Mouse (Mus musculus) embryonic fibroblast, embryonic 13.5 days (primary cell): Measurements from ENCODE around the gene Fgf18. TPM values are rescaled to one million over a fixed set of nuclear protein-coding genes. Genes with fewer than 3 reads are reported as not detected.

Source experiments
- H3K27ac ChIP-seq: 2 replicates; pipeline ENCODE4 v1.5.1; 2012; ENCODE audit warnings: low read length, control low read depth, inconsistent platforms; ENCODE audit not compliant: insufficient read depth
- H3K4me1 ChIP-seq: 2 replicates; pipeline ENCODE4 v1.6.1; 2011; ENCODE audit warnings: low read length; ENCODE audit not compliant: control insufficient read depth, insufficient read depth
- H3K4me3 ChIP-seq: 2 replicates; pipeline ENCODE4 v1.5.1; 2011; ENCODE audit warnings: mild to moderate bottlenecking, control low read depth, low read length; ENCODE audit not compliant: insufficient read depth
- CTCF ChIP-seq: IDR thresholded peaks from 2 replicates; pipeline ENCODE4 v1.5.1; 2011; ENCODE audit warnings: mild to moderate bottlenecking, control low read depth, low read length, moderate library complexity, borderline replicate concordance; ENCODE audit not compliant: insufficient read depth
- POLR2A ChIP-seq: IDR thresholded peaks from 2 replicates; pipeline ENCODE4 v1.6.1; 2011; ENCODE audit warnings: low read depth, mild to moderate bottlenecking, control low read depth, low read length, moderate library complexity
- polyA plus RNA-seq: library from polyadenylated mRNA; stranded (reverse); fragments of >200 nt; gene quantifications from 2 replicates; pipeline ENCODE4 v1.2.4, GENCODE M21; 2011; ENCODE audit warnings: low read depth; ENCODE audit not compliant: missing spikeins, insufficient read length

Fgf18 gene
- polyA plus RNA-seq, 1 experiment, result 8.3 TPM

DNA sequence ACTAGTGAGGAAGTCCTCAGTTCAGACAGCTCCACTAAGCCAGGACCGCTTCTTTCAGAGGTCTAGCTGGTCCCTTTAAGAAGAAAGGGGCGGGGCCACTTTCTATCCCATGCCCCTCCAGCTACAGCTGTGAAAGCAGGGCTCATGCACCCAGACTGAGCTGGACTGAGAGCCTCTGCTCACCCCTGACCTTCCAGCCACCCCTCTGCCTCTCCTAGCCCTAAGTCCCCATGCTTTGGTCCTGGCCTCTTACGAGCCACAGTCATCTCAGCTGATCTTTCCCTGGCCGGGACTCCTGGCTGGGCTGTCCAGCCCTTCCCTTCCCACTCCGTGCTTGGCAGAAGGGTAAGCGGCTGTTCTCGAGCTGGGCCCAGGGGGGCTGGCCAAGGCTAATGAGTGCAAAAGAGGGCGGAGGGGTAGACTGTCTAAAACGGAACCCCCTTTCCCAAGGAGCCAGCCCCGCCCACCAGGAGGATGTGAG is 47.1 kb downstream of the Fgf18 start:
- TF ChIP-seq CTCF (no peak), POLR2A (no peak)
- Histone ChIP-seq H3K4me3 (no peak overlapping the region), H3K27ac (no peak overlapping the region), H3K4me1 (0 out of 2 replicates have a peak, but pooled peaks cover 2% of the 10 kb centered on the region)

DNA sequence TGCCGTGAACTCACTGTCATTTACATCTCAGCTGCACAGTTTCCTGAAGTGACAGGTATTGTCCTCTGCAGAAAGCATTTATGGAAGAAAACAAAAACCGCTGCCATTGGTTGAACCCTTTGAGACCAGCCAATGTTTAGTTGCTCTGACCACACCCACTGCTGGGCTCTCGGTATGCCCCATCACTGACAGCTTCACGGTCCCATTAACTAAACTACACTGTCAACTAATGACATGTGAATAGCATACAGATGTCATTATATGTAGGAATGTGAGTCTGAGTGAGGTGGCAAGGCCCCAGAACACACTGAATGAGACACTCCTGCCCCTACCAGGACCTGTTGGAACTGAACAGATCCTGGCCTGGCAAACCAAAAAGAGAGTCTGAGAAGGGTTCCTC is 47.8 kb downstream of the Fgf18 start:
- no peak overlapping the region for H3K27ac ChIP-seq
- no peak overlapping the region for H3K4me3 ChIP-seq
- 0 out of 2 replicates have a peak, but pooled peaks cover 2% of the 10 kb centered on the region for H3K4me1 ChIP-seq
- TF ChIP-seq POLR2A (no peak), CTCF (no peak)

DNA sequence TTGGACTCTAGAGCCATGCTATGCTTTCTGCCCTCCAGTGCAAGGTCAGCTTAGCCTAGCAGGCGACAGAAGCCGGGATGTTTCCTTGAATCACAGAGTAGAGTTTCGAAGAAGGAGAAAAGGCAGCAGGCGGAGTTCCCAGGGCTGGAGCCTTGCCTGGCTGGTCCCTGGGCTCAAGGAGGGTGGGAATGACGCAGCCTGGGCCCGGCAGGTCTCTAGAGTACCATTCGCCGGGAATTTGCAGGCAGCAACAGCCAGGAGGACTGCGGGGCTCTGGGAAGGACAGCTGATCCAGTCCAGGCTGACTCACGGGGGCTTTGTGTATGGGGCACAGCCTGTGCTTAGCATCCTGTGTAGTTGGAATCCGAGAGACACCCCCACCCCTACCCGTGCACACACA is 48.8 kb downstream of the Fgf18 start:
- TF ChIP-seq POLR2A (no peak), CTCF (no peak)
- no peak overlapping the region for H3K4me3 ChIP-seq
- H3K4me1 ChIP-seq, result 0 out of 2 replicates have a peak, but pooled peaks cover 2% of the 10 kb centered on the region
- H3K27ac ChIP-seq, result no peak overlapping the region

DNA sequence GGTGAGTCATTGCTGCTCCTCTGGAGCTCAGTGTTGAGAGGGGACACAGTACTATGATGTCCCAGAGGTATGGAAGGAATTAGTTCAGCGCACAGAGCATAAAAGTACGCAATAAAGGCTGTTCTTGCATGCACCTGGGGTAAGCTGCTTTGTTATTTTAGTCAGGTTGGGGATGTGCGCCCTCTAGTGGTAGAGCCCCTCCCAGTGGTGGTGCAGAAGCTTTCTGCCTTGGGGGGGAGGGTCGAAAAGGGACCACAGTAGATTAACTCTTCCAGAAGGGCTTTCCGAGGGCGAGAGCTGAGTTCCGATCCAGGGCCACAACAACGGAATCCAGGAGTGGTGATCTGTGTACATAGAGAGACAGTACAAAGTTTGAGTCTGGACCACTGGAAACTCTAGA is 49.3 kb downstream of the Fgf18 start:
- Histone ChIP-seq H3K4me3 (no peak overlapping the region), H3K27ac (no peak overlapping the region), H3K4me1 (0 out of 2 replicates have a peak, but pooled peaks cover 2% of the 10 kb centered on the region)
- TF ChIP-seq POLR2A, result no peak
- TF ChIP-seq CTCF, result peak; percentile 37; the same call in 1 of the 2 replicates

DNA sequence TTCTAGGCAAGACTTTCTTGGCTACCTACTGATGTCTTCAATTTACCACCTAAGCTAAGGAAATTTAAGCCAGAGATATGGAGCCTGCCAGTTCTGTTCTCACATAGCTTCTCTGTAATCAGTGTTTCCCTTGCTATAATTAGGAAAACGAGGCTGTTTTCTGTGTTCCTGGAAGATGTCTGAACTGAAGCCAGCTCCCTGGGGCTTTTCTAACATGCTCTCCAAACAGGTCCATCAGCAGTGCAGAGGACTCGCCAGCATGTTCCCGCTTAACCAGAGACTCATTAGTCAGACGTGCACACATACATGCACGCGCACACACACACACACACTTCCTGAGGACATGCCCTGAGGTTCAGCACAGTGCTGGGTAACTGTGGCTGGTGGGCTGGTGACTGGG is 57.3 kb downstream of the Fgf18 start:
- no peak overlapping the region for H3K4me3 ChIP-seq
- H3K27ac ChIP-seq, result no peak overlapping the region
- no peak for TF ChIP-seq POLR2A
- TF ChIP-seq CTCF, result no peak
- no peaks in the 10 kb centered on the region for H3K4me1 ChIP-seq

GRCm38 (mm10) chr11:33088181-33088580 is 59.0 kb downstream of the Fgf18 start:
- TF ChIP-seq POLR2A (no peak), CTCF (no peak)
- no peaks in the 10 kb centered on the region for H3K4me1 ChIP-seq
- no peak overlapping the region for H3K27ac ChIP-seq
- no peak overlapping the region for H3K4me3 ChIP-seq

DNA sequence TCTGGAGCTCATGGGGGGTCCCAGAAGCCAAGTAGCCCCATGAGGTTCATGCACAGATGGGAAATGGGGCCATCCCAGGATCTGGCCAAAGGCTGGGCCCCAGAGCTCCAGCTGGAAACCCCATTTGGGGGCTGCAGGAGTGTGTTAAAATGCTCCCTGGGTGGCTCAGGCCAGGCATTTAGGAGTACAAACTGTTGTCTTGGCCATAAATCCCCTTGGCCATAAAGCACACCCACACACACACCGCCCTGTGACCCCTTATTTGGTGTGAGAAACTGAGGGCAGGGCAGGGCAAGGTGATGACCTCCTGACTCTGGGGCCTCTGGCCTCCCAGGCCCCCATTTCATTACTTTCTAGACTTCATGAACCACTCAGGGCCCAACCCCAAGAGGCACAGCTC is 61.2 kb downstream of the Fgf18 start:
- no peak overlapping the region for H3K4me3 ChIP-seq
- TF ChIP-seq POLR2A (no peak), CTCF (no peak)
- H3K4me1 ChIP-seq, result no peaks in the 10 kb centered on the region
- no peak overlapping the region for H3K27ac ChIP-seq

DNA sequence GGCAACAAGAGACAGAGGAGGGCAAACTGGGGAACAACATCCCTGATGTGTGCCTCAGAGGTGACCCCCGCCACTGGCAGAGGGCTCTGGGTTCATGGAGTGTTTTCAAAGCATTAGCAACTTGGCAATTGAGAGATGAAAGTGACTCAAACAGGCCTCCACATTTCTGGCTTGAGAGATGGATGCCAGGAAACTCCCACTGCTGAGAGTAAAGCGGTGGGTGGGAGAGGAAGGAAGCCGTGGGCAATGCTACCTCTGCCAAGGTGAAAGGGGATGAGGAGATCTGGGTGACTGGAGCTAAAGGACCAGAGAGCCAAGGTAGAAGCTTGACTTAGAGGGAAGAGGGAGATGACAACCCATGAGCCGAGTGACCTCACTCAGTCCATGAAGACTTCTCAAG is 61.7 kb downstream of the Fgf18 start:
- Histone ChIP-seq H3K4me1 (no peaks in the 10 kb centered on the region), H3K4me3 (no peak overlapping the region), H3K27ac (no peak overlapping the region)
- TF ChIP-seq CTCF, result no peak
- no peak for TF ChIP-seq POLR2A

DNA sequence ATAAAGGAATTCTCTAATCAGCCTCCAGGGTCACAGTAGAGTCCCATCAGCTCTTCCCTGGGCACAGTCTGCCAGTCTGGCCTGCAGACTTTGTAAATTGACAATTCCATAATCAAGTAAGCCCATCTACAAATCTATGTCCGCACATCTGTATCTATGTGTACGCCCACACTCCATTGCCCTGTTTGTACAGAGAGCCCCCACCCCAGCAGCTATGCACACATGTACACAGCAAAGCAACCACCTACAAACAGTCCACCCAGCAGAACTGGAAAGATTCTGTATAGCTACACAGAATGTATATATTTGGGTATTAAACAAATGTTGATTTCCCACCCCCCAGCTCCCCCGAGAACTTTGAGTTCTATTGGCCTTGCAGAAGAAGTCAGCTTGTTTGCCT is 62.1 kb downstream of the Fgf18 start:
- Histone ChIP-seq H3K4me3 (no peak overlapping the region), H3K4me1 (no peaks in the 10 kb centered on the region), H3K27ac (no peak overlapping the region)
- TF ChIP-seq POLR2A (no peak), CTCF (no peak)

- TF ChIP-seq CTCF (no peak), POLR2A (no peak)
- H3K27ac ChIP-seq, result no peak overlapping the region
- no peak overlapping the region for H3K4me3 ChIP-seq
- no peaks in the 10 kb centered on the region for H3K4me1 ChIP-seq
These were observed 63.2 kb downstream of the Fgf18 start for GRCm38 (mm10) chr11:33084041-33084440.

DNA sequence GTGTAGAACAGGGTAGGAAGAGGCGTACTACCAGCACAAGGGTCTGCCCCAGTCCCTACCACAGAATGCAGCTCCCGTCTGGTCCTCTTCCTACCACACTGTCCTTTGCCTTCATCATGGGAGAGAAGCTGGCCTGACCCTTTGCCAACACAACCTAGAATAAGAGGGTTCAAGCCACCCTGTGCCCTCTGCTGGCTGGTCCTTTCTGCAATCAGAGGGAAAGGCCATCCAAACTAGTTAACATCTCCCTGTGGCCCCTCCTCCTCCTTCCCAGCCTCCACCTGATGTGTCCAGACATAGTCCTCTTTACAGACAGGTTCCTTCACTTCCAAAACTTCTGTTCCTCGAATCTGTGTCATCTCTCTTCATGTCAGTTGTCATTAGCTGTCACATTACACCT is 66.0 kb downstream of the Fgf18 start:
- Histone ChIP-seq H3K4me1 (no peaks in the 10 kb centered on the region), H3K4me3 (no peak overlapping the region), H3K27ac (no peak overlapping the region)
- TF ChIP-seq CTCF (no peak), POLR2A (no peak)
